Mouse (Mus musculus) gastrocnemius, postnatal 25 days (tissue): ENCODE measurements around the gene Ints13. TPM values are rescaled to one million over a fixed set of nuclear protein-coding genes. Genes with fewer than 3 reads are reported as not detected.
"Not testable (repeated sequence)": the region's sequence is repeated elsewhere in the genome, so short reads cannot be mapped to it uniquely, and the experiment has no call there.

Experiments
- DNase-seq: peaks from one replicate; pipeline ENCODE4 v3.0.0; 2022
- long read RNA-seq, 2 experiments: library from polyadenylated mRNA; stranded (forward); transcript quantifications; one replicate each; pipeline ENCODE4 v2.0.0; 2021
- total RNA-seq, 2 experiments: library from RNA; stranded (reverse); gene quantifications; 1 replicate in 1 of 2; 2 replicates in 1 of 2; pipeline ENCODE4 v1.2.3; 2021

Ints13 gene
- total RNA-seq: 10 to 100 TPM; 12.9 to 13.6 TPM
- long read RNA-seq, experiment 1, partial matches to known transcripts: 2 of 10 reads
- long read RNA-seq, experiment 1, other reads (novel, unspliced or antisense): 5 of 10 reads
- long read RNA-seq, experiment 2, partial matches to known transcripts: 2 of 10 reads
- long read RNA-seq, experiment 2, other reads (novel, unspliced or antisense): 6 of 10 reads

GRCm38 (mm10) chr6:146577310-146578109 lies at the start of gene Ints13:
TSS of gene Ints13 (minus strand) at chr6:146577835.
- peak; percentile 98 for DNase-seq

GRCm38 (mm10) chr6:146616670-146617069 lies 39.0 kb upstream of the Ints13 start:
- no peak for DNase-seq

GRCm38 (mm10) chr6:146615891-146616290 lies 38.3 kb upstream of the Ints13 start:
- no peak for DNase-seq

GRCm38 (mm10) chr6:146614541-146614940 lies 36.9 kb upstream of the Ints13 start:
- DNase-seq: no peak

GRCm38 (mm10) chr6:146613907-146614306 lies 36.3 kb upstream of the Ints13 start:
- DNase-seq: no peak

- no peak for DNase-seq
These were observed 35.1 kb upstream of the Ints13 start for GRCm38 (mm10) chr6:146612736-146613135.

GRCm38 (mm10) chr6:146611897-146612296 lies 34.3 kb upstream of the Ints13 start:
- DNase-seq: no peak

- DNase-seq: no peak
These were observed 33.8 kb upstream of the Ints13 start for GRCm38 (mm10) chr6:146611385-146611784.

GRCm38 (mm10) chr6:146603651-146604050 lies 26.0 kb upstream of the Ints13 start:
- DNase-seq: no peak

GRCm38 (mm10) chr6:146602601-146603000 lies 25.0 kb upstream of the Ints13 start:
- DNase-seq: no peak

- DNase-seq: no peak
These were observed 7.5 kb upstream of the Ints13 start for GRCm38 (mm10) chr6:146585134-146585533.

- no peak for DNase-seq
These were observed 5.9 kb upstream of the Ints13 start for GRCm38 (mm10) chr6:146583366-146584046.

GRCm38 (mm10) chr6:146580381-146580926 lies 2.8 kb upstream of the Ints13 start:
- DNase-seq: no peak

- DNase-seq: no peak
These were observed 951 bp upstream of the Ints13 start for GRCm38 (mm10) chr6:146578586-146578985.

- DNase-seq: no peak
These were observed 486 bp upstream of the Ints13 start for GRCm38 (mm10) chr6:146578111-146578531.

- DNase-seq: no peak
These were observed 732 bp downstream of the Ints13 start, which contains the start of gene Fgfr1op2 for GRCm38 (mm10) chr6:146576903-146577302. TSS of gene Fgfr1op2 (plus strand) at chr6:146577203.

- DNase-seq: no peak
These were observed 5.6 kb downstream of the Ints13 start for GRCm38 (mm10) chr6:146572073-146572472.

GRCm38 (mm10) chr6:146562461-146562860 lies 15.2 kb downstream of the Ints13 start:
- not testable (repeated sequence) for DNase-seq

GRCm38 (mm10) chr6:146551326-146551725 lies 26.3 kb downstream of the Ints13 start:
- DNase-seq: no peak

- no peak for DNase-seq
These were observed 27.2 kb downstream of the Ints13 start for GRCm38 (mm10) chr6:146550421-146550820.

GRCm38 (mm10) chr6:146545289-146545865 lies 32.3 kb downstream of the Ints13 start:
- no peak for DNase-seq

- DNase-seq: no peak
These were observed 33.0 kb downstream of the Ints13 start for GRCm38 (mm10) chr6:146544622-146545021.
